Mouse (Mus musculus) olfactory bulb, adult 2 months (tissue): ENCODE measurements at regions not wholly inside any gene's neighbourhood (a gene's known extent, or its start where the extent isn't known, plus 50 kb on each side); places are given as distances from the start of the nearest gene placed in this dataset.

Experiments used
- CTCF ChIP-seq: fragments of 200-500 bp; IDR thresholded peaks from 2 replicates; pipeline ENCODE4 v1.5.1; 2012; ENCODE audit warnings: low read depth, mild to moderate bottlenecking, low read length, moderate library complexity; ENCODE audit not compliant: insufficient read depth
- POLR2A ChIP-seq: fragments of 200-500 bp; IDR thresholded peaks from 2 replicates; pipeline ENCODE4 v1.6.1; 2012; ENCODE audit warnings: mild to moderate bottlenecking, low read depth, low read length, moderate library complexity; ENCODE audit not compliant: insufficient read depth

DNA sequence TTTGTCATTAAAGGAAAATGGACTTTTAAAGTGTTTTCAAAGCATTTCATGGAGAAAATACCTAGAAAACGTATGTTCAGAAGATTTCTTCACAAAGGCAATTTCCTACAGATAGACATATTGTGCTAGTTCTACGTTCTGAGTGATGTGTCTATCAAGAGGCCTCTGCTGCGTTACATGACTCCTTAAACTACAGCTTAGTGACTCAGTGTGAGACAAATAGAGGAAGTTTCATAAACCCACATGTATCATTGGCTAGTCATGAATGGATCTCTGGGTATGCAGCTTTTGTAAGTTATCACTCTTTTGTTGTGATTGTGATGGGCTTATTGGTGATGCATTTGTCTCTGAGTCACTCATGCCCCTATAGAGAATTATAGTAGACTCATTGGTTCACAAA is 1067.3 kb upstream of the Sel1l start:
- TF ChIP-seq CTCF (no peak), POLR2A (no peak)
